Mouse (Mus musculus): ENCODE results near the gene Dgcr6. TPM values are rescaled to one million over a fixed set of nuclear protein-coding genes. Genes with fewer than 3 reads are reported as not detected.
"Not testable (repeated sequence)": the region's sequence is repeated elsewhere in the genome, so short reads cannot be mapped to it uniquely, and the experiment has no call there.

Gene Dgcr6
- polyA plus RNA-seq (2016; fragmentation: Nextera tagmentation; extraction: Ambion mirVana) = 73.8 and 97.3 TPM in 2 replicates

DNA sequence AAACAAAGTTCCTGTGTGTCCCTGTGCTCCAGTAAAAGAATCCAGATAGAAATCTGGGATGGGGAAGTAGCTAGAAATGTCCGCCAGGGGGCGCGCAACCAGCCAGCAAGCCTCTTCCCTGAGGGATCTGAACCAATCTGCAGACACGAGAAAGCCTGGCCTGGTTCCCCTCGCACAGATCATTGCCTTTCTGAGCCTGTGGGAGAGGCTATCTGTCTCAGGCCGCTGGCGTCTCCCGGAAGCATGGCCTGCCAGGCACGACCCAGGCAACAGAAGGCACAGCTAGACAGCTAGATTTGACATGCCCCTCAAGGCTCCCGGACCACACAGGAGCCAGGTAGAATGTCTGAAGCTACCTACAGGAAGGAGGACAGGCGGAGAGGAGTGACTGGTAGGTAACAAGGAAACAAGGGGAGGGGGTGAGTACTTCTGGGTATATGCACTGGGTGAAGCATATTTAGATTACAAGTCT lies at the start of gene Dgcr6:
Gene Dgcr6, plus strand, starts transcription at position 130 of the 472 bp plus-strand sequence.
- DNase-seq (ENCODE audit: low spot score) = peak; percentile 90
- Histone ChIP-seq H3K27ac (0 out of 2 replicates have a peak within 1 kb of the TSS, but pooled peaks have one; percentile 24), H3K4me1 (peaks cover 11% of the 10 kb centered on the region), H3K9me3 (no peaks in the 10 kb centered on the region), H3K36me3 (no peaks in the 10 kb centered on the region), H3K4me3 (peak within 1 kb of the TSS; percentile 20; the same call in 1 of the 2 replicates), H3K27me3 (ENCODE audit: insufficient read depth, poor library complexity, severe bottlenecking) (peaks cover 20% of the 10 kb centered on the region; the same call in 1 of the 2 replicates)
- 10% methylated on average over 11 of the region's 11 CpGs for WGBS

- no peak overlapping the region for H3K4me3 ChIP-seq
- H3K27ac ChIP-seq = no peak overlapping the region
- H3K9me3 ChIP-seq = no peaks in the 10 kb centered on the region
- H3K36me3 ChIP-seq = no peaks in the 10 kb centered on the region
- WGBS = 83% methylated on average over 5 of the region's 5 CpGs
- H3K4me1 ChIP-seq = no peaks in the 10 kb centered on the region
- H3K27me3 ChIP-seq (ENCODE audit: insufficient read depth, poor library complexity, severe bottlenecking) = no peaks in the 10 kb centered on the region
- DNase-seq (ENCODE audit: low spot score) = no peak
Measured at GRCm38 (mm10) chr16:18004589-18004988, 48.1 kb upstream of the Dgcr6 start.

DNA sequence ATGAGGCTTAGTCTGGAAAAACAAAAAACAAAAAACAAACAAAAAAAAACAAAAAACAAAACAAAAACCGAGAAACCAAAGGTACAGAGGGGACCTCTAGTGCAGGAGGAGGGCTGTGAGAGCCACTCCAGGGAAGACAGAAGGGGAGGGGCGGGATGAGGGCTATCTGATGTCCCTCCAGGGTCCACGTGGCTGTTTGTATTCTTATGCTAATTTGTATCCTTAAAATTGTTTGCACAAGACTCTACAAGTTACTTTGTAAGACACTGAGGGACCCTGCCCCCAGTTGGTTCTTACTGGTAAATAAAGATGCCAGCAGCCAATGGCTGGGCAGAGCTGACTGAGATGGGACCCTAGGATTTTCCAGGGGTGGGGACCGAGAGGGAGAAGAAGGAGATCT lies 45.6 kb upstream of the Dgcr6 start:
- H3K27me3 ChIP-seq (ENCODE audit: insufficient read depth, poor library complexity, severe bottlenecking) = no peaks in the 10 kb centered on the region
- no peaks in the 10 kb centered on the region for H3K9me3 ChIP-seq
- 57% methylated on average over 4 of the region's 4 CpGs for WGBS
- H3K36me3 ChIP-seq = no peaks in the 10 kb centered on the region
- no peak overlapping the region for H3K4me3 ChIP-seq
- no peak overlapping the region for H3K27ac ChIP-seq
- no peaks in the 10 kb centered on the region for H3K4me1 ChIP-seq
- DNase-seq (ENCODE audit: low spot score) = no peak

- Histone ChIP-seq H3K36me3 (no peaks in the 10 kb centered on the region), H3K9me3 (no peaks in the 10 kb centered on the region), H3K4me3 (no peak overlapping the region), H3K27ac (no peak overlapping the region), H3K27me3 (ENCODE audit: insufficient read depth, poor library complexity, severe bottlenecking) (no peaks in the 10 kb centered on the region), H3K4me1 (no peaks in the 10 kb centered on the region)
- 66% methylated on average over 6 of the region's 6 CpGs for WGBS
- no peak for DNase-seq (ENCODE audit: low spot score)
Measured at GRCm38 (mm10) chr16:18011101-18011500, 41.6 kb upstream of the Dgcr6 start.

DNA sequence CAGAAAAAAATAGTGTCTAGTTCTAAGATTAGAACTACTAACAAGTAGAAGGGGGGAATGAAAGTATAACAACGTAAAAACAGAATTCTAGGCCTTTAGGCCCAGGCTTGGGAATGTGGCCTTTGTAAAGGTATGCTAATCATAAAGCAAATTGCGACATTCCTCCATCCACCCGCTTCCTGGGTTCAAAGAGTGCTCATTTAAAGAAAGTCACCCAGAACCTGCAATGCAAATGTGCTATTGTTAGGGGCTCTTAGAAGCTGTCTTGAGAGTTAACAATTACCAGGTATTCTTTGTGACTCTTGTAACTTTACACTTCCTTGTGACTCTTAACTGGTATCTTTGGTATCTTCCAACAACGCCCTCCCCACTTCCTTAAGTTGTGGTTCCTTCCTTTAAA lies 36.2 kb upstream of the Dgcr6 start:
- not testable (repeated sequence) for H3K27me3 ChIP-seq (ENCODE audit: insufficient read depth, poor library complexity, severe bottlenecking); DNase-seq (ENCODE audit: low spot score); H3K9me3 ChIP-seq; H3K4me1 ChIP-seq; H3K36me3 ChIP-seq; H3K4me3 ChIP-seq; H3K27ac ChIP-seq
- 64% methylated on average over 4 of the region's 4 CpGs for WGBS

GRCm38 (mm10) chr16:18022780-18023557 lies 29.7 kb upstream of the Dgcr6 start:
- 0 out of 2 replicates have a peak, but pooled peaks cover 6% of the 10 kb centered on the region for H3K27me3 ChIP-seq (ENCODE audit: insufficient read depth, poor library complexity, severe bottlenecking)
- H3K27ac ChIP-seq = no peak overlapping the region
- no peaks in the 10 kb centered on the region for H3K9me3 ChIP-seq
- 74% methylated on average over 8 of the region's 8 CpGs for WGBS
- H3K4me1 ChIP-seq = no peaks in the 10 kb centered on the region
- no peak for DNase-seq (ENCODE audit: low spot score)
- H3K36me3 ChIP-seq = no peaks in the 10 kb centered on the region
- H3K4me3 ChIP-seq = no peak overlapping the region

GRCm38 (mm10) chr16:18027371-18027770 lies 25.3 kb upstream of the Dgcr6 start:
- 59% methylated on average over 2 of the region's 2 CpGs for WGBS
- Histone ChIP-seq H3K4me3 (no peak overlapping the region), H3K27me3 (ENCODE audit: insufficient read depth, poor library complexity, severe bottlenecking) (0 out of 2 replicates have a peak, but pooled peaks cover under 1% of the 10 kb centered on the region), H3K36me3 (no peaks in the 10 kb centered on the region), H3K27ac (no peak overlapping the region), H3K4me1 (no peaks in the 10 kb centered on the region), H3K9me3 (no peaks in the 10 kb centered on the region)
- DNase-seq (ENCODE audit: low spot score) = no peak

GRCm38 (mm10) chr16:18031752-18032151 lies 20.9 kb upstream of the Dgcr6 start:
- DNase-seq (ENCODE audit: low spot score) = no peak
- WGBS = 36% methylated on average over 2 of the region's 2 CpGs
- Histone ChIP-seq H3K27me3 (ENCODE audit: insufficient read depth, poor library complexity, severe bottlenecking) (peaks cover 4% of the 10 kb centered on the region; the same call in 1 of the 2 replicates), H3K9me3 (no peaks in the 10 kb centered on the region), H3K4me3 (no peak overlapping the region), H3K4me1 (no peaks in the 10 kb centered on the region), H3K36me3 (no peaks in the 10 kb centered on the region), H3K27ac (no peak overlapping the region)

DNA sequence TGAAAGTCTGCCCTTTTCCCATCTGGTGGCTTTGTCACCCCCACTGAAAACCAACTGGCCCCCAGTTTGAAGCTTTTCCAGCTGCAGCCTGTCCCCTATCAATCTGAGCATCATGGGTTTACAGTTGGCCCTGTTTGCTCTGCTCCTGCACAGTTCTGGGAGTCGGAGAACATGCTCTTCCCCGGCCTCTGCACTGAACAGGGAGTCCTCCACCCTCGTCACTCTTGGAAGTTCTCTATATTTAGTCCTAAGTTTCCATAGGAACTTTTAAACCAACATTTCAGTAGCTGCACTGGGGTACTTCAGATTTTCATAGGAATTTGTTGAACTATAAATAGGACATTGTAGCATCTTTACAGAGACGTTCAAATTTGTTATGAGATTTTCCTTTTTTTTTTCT lies 19.4 kb upstream of the Dgcr6 start:
- WGBS = 60% methylated on average over 4 of the region's 4 CpGs
- no peaks in the 10 kb centered on the region for H3K9me3 ChIP-seq
- peaks cover 16% of the 10 kb centered on the region; the same call in 1 of the 2 replicates for H3K27me3 ChIP-seq (ENCODE audit: insufficient read depth, poor library complexity, severe bottlenecking)
- no peak overlapping the region for H3K4me3 ChIP-seq
- no peaks in the 10 kb centered on the region for H3K4me1 ChIP-seq
- H3K36me3 ChIP-seq = no peaks in the 10 kb centered on the region
- DNase-seq (ENCODE audit: low spot score) = no peak
- no peak overlapping the region for H3K27ac ChIP-seq

DNA sequence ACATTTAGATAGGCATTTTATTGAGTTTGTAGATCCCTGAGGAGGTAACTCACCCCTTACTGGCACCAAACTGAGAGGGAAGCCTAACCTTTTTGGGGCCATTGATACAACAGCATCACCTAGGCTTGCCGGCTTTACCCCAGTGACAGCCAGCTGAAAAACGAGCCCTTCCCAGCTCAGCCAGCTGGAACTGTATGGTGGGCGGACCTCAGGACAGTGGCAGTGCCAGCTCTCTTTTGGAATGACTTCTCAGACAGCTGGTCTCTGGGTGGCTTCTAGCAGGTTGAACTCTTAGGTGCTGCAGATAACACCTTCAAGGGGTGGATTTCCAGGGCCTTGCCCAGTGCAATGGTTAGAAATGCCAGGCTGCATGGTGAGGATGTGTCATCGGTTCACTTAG lies 18.4 kb upstream of the Dgcr6 start:
- H3K4me3 ChIP-seq = no peak overlapping the region
- peaks cover 21% of the 10 kb centered on the region; the same call in 1 of the 2 replicates for H3K27me3 ChIP-seq (ENCODE audit: insufficient read depth, poor library complexity, severe bottlenecking)
- 61% methylated on average over 4 of the region's 4 CpGs for WGBS
- H3K9me3 ChIP-seq = no peaks in the 10 kb centered on the region
- H3K4me1 ChIP-seq = no peaks in the 10 kb centered on the region
- no peaks in the 10 kb centered on the region for H3K36me3 ChIP-seq
- no peak overlapping the region for H3K27ac ChIP-seq
- DNase-seq (ENCODE audit: low spot score) = no peak

DNA sequence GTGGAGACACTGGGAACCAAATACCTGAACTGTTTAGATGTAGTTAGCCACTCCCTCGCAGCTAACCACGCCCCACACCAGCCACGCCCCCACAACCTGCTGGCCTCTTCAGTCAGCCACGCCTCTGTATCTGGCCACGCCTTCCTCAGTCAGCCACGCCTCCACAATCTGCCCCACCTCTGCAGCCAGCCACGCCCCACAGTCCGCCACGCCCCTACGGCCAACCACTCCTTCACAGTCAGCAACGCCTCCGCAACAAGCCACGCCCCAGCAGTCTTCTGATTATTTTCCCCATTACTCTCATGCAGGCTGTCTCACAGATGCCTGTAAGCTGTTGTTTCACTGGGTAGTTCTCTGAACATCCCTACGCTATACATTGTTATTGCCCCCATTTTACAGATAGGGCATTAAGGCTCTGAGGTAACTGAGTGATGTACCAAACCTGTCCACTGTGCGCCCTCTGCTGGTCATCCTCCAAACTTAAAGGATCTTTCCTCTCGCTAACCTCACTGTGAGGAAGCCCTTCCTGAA lies 16.2 kb upstream of the Dgcr6 start:
- peak; percentile 93 for DNase-seq (ENCODE audit: low spot score)
- Histone ChIP-seq H3K36me3 (no peaks in the 10 kb centered on the region), H3K4me3 (no peak overlapping the region), H3K27ac (no peak overlapping the region), H3K4me1 (no peaks in the 10 kb centered on the region), H3K27me3 (ENCODE audit: insufficient read depth, poor library complexity, severe bottlenecking) (peaks cover 21% of the 10 kb centered on the region; the same call in 1 of the 2 replicates), H3K9me3 (no peaks in the 10 kb centered on the region; the same call in 1 of the 2 replicates)
- 9% methylated on average over 16 of the region's 16 CpGs for WGBS

DNA sequence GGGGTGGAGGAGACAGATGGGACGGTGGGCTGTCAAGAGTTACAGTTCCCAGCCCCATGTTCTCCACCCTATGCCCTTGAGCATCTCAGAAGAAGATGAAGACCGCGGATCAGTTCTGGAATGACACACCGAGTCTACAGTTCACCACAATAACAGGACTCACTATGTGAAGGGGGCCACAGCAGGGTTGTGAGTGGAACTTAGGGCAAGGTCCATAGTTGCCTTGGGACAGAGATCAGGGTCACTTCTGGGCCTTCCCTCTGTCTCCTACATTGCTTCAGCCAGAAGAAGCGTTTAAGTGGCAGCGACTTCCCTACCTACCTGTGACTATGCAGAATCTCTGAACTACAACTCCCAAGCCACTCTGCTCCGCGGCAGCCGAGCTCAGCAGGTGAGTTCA lies 15.6 kb upstream of the Dgcr6 start:
- H3K27ac ChIP-seq = no peak overlapping the region
- WGBS = 40% methylated on average over 9 of the region's 9 CpGs
- no peak for DNase-seq (ENCODE audit: low spot score)

DNA sequence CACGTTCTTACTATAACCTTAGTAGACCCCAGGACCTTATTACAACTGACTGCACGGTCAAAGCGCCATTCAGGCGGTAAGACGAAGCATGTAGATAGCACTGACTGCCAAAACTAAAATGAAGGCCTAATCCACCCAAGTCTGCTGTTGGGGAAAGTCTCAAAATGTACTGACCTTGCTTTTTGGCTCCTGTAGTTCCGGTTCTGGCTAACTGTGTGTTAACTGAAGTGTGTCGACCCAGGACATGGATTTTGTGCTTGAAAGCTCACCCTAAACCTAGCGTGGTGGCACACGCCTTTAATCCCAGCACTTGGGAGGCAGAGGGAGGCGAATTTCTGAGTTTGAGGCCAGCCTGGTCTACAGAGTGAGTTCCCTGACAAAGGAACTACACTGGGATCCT lies 7.7 kb upstream of the Dgcr6 start:
- Histone ChIP-seq H3K4me3 (no peak overlapping the region), H3K4me1 (no peaks in the 10 kb centered on the region), H3K27ac (no peak overlapping the region), H3K27me3 (ENCODE audit: insufficient read depth, poor library complexity, severe bottlenecking) (no peaks in the 10 kb centered on the region), H3K36me3 (no peaks in the 10 kb centered on the region), H3K9me3 (peaks cover 3% of the 10 kb centered on the region; the same call in 1 of the 2 replicates)
- no peak for DNase-seq (ENCODE audit: low spot score)
- 79% methylated on average over 10 of the region's 10 CpGs for WGBS

More for the DNA sequence above, 15.6 kb upstream of the Dgcr6 start:
- Histone ChIP-seq H3K9me3 (no peaks in the 10 kb centered on the region; the same call in 1 of the 2 replicates), H3K4me3 (no peak overlapping the region), H3K27me3 (ENCODE audit: insufficient read depth, poor library complexity, severe bottlenecking) (peaks cover 21% of the 10 kb centered on the region; the same call in 1 of the 2 replicates), H3K4me1 (no peaks in the 10 kb centered on the region), H3K36me3 (no peaks in the 10 kb centered on the region)

Measured in heart, embryonic 10.5 days (tissue).